Mouse (Mus musculus): ENCODE results near the gene Unk. TPM values are rescaled to one million over a fixed set of nuclear protein-coding genes. Genes with fewer than 3 reads are reported as not detected.
A peak's percentile ranks its signal among the peaks of the same experiment; 100 is the strongest.

Gene Unk
- polyA plus RNA-seq, 1 experiment from 2014 or later = 34.6 TPM

DNA sequence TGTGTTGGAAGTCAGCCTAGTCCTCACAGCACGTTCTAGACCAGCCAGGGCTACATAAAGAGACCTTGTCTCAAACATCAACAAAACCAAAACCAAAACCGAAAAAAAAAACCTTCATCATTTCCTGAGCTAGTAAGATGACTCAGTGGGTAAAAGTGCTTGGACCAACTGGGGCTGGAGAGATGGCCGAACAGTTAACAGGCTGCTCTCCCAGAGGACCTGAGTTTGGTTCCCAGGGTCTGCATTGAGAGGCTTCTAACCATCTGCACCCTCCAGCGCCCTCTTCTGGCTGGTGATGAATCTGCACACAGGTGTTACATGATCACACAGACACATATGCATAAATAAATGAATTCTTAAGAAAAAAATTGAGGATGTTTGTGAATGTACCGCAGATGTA is 41.4 kb downstream of the Unk start:
- ATAC-seq (ENCODE audit: insufficient number of reproducible peaks, low FRiP score, low TSS enrichment, low read depth) = no peak
- no peaks in the 10 kb centered on the region for H3K4me1 ChIP-seq (ENCODE audit: control insufficient read depth, insufficient read depth, low read length)
- no peak for DNase-seq (ENCODE audit: low spot score)
- H3K9ac ChIP-seq (ENCODE audit: low read length) = no peak overlapping the region
- 65% methylated on average over 5 of the region's 5 CpGs for WGBS
- no peaks in the 10 kb centered on the region for H3K9me3 ChIP-seq (ENCODE audit: control insufficient read depth, low read length)
- no peak overlapping the region for H3K4me3 ChIP-seq (ENCODE audit: low read depth, low read length)
- no peaks in the 10 kb centered on the region for H3K36me3 ChIP-seq (ENCODE audit: control insufficient read depth, insufficient read depth, low read length)
- H3K27ac ChIP-seq (replicated peaks; ENCODE audit: low read depth, low read length) = no peak overlapping the region
- H3K4me2 ChIP-seq (ENCODE audit: low read depth, severe bottlenecking) = no peak overlapping the region
- no peaks in the 10 kb centered on the region for H3K27me3 ChIP-seq (ENCODE audit: control insufficient read depth, insufficient read depth, low read length)

DNA sequence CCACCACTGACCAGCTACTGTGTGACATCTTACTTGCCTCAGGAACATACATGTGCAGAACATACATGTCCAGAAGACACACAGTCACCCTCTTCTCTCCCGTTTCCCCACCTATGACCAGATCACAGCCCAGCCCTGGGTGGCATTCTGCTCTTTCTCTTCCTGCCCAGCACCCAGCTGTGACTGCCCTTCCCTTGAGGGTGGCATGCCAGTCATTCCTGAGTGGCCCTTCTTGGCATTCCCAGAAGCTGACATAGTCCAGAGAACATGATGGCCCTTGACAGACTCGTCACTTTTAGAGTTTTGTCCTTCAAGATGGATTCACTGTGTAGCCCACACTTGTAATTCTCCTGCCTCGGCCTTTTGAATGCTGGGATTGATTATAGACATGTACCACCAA is 42.5 kb downstream of the Unk start:
- DNase-seq (ENCODE audit: low spot score) (no peak), ATAC-seq (ENCODE audit: insufficient number of reproducible peaks, low FRiP score, low TSS enrichment, low read depth) (no peak)
- H3K4me2 ChIP-seq (ENCODE audit: low read depth, severe bottlenecking) = no peak overlapping the region
- H3K9ac ChIP-seq (ENCODE audit: low read length) = no peak overlapping the region
- H3K36me3 ChIP-seq (ENCODE audit: control insufficient read depth, insufficient read depth, low read length) = no peaks in the 10 kb centered on the region
- H3K27ac ChIP-seq (replicated peaks; ENCODE audit: low read depth, low read length) = no peak overlapping the region
- no peak overlapping the region for H3K4me3 ChIP-seq (ENCODE audit: low read depth, low read length)
- no peaks in the 10 kb centered on the region for H3K27me3 ChIP-seq (ENCODE audit: control insufficient read depth, insufficient read depth, low read length)
- H3K4me1 ChIP-seq (ENCODE audit: control insufficient read depth, insufficient read depth, low read length) = no peaks in the 10 kb centered on the region
- WGBS = 85% methylated on average over 3 of the region's 3 CpGs
- no peaks in the 10 kb centered on the region for H3K9me3 ChIP-seq (ENCODE audit: control insufficient read depth, low read length)

DNA sequence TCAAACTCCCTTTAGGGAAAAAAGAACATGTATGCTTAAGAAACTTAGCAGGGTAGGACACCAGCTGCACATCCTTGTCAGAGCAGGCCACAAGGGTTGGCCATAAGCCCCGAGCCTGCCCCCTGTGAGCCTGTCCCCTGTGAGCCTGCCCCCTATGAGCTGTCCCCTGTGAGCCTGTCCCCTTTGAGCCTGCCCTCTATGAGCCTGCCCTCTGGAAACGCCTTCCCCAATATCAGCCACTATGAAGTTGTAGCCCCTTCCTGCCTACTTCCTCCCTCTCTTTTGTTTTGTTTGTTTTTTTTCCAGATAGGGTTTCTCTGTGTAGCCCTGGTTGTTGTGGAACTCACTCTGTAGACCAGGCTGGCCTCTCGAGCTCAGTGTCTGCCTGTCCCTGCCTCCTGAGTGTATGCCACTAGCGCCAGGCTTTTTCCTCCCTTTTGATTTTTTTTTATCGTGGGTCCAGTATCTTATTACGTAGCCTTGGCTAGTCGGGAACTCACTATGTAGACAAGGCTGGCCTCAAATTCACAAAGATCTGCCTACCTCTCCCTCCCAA is 44.4 kb downstream of the Unk start:
- H3K4me2 ChIP-seq (ENCODE audit: low read depth, severe bottlenecking) = no peak overlapping the region
- H3K27ac ChIP-seq (replicated peaks; ENCODE audit: low read depth, low read length) = no peak overlapping the region
- 66% methylated on average over 7 of the region's 7 CpGs for WGBS
- H3K4me1 ChIP-seq (ENCODE audit: control insufficient read depth, insufficient read depth, low read length) = peaks cover 14% of the 10 kb centered on the region
- H3K4me3 ChIP-seq (ENCODE audit: low read depth, low read length) = no peak overlapping the region
- no peak for ATAC-seq (ENCODE audit: insufficient number of reproducible peaks, low FRiP score, low TSS enrichment, low read depth)
- DNase-seq (ENCODE audit: low spot score) = no peak
- no peak overlapping the region for H3K9ac ChIP-seq (ENCODE audit: low read length)
- no peaks in the 10 kb centered on the region for H3K9me3 ChIP-seq (ENCODE audit: control insufficient read depth, low read length)
- H3K27me3 ChIP-seq (ENCODE audit: control insufficient read depth, insufficient read depth, low read length) = no peaks in the 10 kb centered on the region
- H3K36me3 ChIP-seq (ENCODE audit: control insufficient read depth, insufficient read depth, low read length) = peaks cover 4% of the 10 kb centered on the region; the same call in 1 of the 2 replicates

DNA sequence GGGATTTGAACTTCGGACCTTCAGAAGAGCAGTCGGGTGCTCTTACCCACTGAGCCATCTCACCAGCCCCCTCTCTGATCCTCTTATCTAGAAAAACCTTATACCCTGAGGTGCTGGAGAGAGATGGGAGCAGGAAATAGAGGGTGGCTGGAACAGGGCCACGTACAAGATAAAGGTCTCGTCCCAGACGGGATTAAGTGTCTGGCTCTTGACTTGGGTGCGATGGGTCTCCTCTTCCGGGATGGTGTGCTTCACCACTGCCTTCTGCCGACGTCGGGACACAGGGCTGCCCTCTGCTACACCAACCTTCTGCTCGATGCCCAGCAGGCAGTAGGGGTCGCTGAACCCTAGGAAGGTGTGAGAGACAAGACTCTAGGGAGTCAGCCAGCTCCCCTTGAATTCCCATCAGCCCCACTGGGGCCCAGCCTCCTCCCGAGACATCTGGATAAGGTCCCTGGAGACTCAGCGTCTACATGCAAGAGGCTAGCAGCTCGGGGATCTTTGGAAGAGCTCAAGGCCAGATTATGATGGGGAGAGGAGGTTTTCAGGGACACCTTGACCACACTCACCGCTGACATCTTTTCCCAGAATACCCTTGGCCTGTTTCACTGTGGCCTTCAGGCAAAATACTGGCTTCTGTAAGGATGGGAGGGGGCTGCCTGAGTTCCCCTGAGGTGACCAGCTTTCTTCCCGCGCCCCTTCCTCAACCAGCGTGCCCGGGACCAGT is 45.6 kb downstream of the Unk start:
- 57% methylated on average over 19 of the region's 20 CpGs for WGBS
- no peak overlapping the region for H3K27ac ChIP-seq (replicated peaks; ENCODE audit: low read depth, low read length)
- no peak overlapping the region for H3K4me3 ChIP-seq (ENCODE audit: low read depth, low read length)

DNA sequence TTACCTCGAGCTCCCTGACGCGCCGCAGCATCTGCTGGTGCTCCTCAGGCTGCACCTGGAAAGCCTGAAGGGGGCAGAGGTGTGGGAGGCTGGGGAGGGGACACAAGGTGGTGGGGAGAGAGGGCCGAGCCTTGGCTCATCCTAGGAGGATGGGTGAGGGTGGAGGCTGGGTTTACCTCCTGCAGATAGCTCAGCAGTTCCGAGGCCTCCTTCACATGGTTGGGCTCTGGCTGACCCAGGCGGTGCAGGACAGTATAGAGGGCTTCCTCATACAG is 46.1 kb downstream of the Unk start:
- 49% methylated on average over 7 of the region's 7 CpGs for WGBS
- Histone ChIP-seq H3K9me3 (ENCODE audit: control insufficient read depth, low read length) (no peaks in the 10 kb centered on the region), H3K4me1 (ENCODE audit: control insufficient read depth, insufficient read depth, low read length) (peaks cover 16% of the 10 kb centered on the region), H3K27me3 (ENCODE audit: control insufficient read depth, insufficient read depth, low read length) (no peaks in the 10 kb centered on the region), H3K27ac (replicated peaks; ENCODE audit: low read depth, low read length) (no peak overlapping the region), H3K9ac (ENCODE audit: low read length) (no peak overlapping the region), H3K4me3 (ENCODE audit: low read depth, low read length) (no peak overlapping the region), H3K4me2 (ENCODE audit: low read depth, severe bottlenecking) (no peak overlapping the region), H3K36me3 (ENCODE audit: control insufficient read depth, insufficient read depth, low read length) (peaks cover 11% of the 10 kb centered on the region; the same call in 1 of the 2 replicates)
- DNase-seq (ENCODE audit: low spot score) (no peak), ATAC-seq (ENCODE audit: insufficient number of reproducible peaks, low FRiP score, low TSS enrichment, low read depth) (no peak)

More for the DNA sequence above, 45.6 kb downstream of the Unk start:
- H3K27me3 ChIP-seq (ENCODE audit: control insufficient read depth, insufficient read depth, low read length) = no peaks in the 10 kb centered on the region
- no peaks in the 10 kb centered on the region for H3K9me3 ChIP-seq (ENCODE audit: control insufficient read depth, low read length)
- peaks cover 16% of the 10 kb centered on the region for H3K4me1 ChIP-seq (ENCODE audit: control insufficient read depth, insufficient read depth, low read length)
- no peak for DNase-seq (ENCODE audit: low spot score)
- peaks cover 9% of the 10 kb centered on the region; the same call in 1 of the 2 replicates for H3K36me3 ChIP-seq (ENCODE audit: control insufficient read depth, insufficient read depth, low read length)
- no peak overlapping the region for H3K9ac ChIP-seq (ENCODE audit: low read length)
- ATAC-seq (ENCODE audit: insufficient number of reproducible peaks, low FRiP score, low TSS enrichment, low read depth) = no peak
- H3K4me2 ChIP-seq (ENCODE audit: low read depth, severe bottlenecking) = no peak overlapping the region

DNA sequence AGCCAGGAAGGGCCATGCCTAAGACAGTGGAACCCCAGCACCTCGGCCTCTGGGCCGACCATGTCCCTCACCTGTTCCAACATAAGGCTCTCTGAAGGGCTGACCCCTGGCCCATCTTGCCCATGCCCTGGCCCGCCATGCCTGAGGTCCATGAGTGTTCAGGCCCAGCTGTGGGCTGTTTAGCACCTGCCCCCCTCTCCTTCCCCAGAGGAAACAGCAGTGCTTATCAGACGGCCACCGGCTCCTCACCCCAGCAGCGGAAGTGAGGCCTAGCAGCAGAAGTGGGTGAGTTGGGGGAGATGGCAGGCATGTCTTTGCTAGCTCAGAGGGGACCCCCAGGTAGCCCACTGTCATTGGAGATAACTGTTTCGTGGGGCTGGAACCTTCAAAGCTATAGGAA is 46.7 kb downstream of the Unk start:
- Histone ChIP-seq H3K9ac (ENCODE audit: low read length) (no peak overlapping the region), H3K36me3 (ENCODE audit: control insufficient read depth, insufficient read depth, low read length) (peaks cover 11% of the 10 kb centered on the region; the same call in 1 of the 2 replicates), H3K27ac (replicated peaks; ENCODE audit: low read depth, low read length) (no peak overlapping the region; the same call in 1 of the 2 replicates), H3K9me3 (ENCODE audit: control insufficient read depth, low read length) (no peaks in the 10 kb centered on the region), H3K4me1 (ENCODE audit: control insufficient read depth, insufficient read depth, low read length) (peaks cover 16% of the 10 kb centered on the region), H3K4me2 (ENCODE audit: low read depth, severe bottlenecking) (0 out of 2 replicates have a peak overlapping the region, but pooled peaks have one; percentile 7), H3K27me3 (ENCODE audit: control insufficient read depth, insufficient read depth, low read length) (no peaks in the 10 kb centered on the region), H3K4me3 (ENCODE audit: low read depth, low read length) (no peak overlapping the region)
- DNase-seq (ENCODE audit: low spot score) = no peak
- ATAC-seq (ENCODE audit: insufficient number of reproducible peaks, low FRiP score, low TSS enrichment, low read depth) = no peak
- 83% methylated on average over 7 of the region's 7 CpGs for WGBS

DNA sequence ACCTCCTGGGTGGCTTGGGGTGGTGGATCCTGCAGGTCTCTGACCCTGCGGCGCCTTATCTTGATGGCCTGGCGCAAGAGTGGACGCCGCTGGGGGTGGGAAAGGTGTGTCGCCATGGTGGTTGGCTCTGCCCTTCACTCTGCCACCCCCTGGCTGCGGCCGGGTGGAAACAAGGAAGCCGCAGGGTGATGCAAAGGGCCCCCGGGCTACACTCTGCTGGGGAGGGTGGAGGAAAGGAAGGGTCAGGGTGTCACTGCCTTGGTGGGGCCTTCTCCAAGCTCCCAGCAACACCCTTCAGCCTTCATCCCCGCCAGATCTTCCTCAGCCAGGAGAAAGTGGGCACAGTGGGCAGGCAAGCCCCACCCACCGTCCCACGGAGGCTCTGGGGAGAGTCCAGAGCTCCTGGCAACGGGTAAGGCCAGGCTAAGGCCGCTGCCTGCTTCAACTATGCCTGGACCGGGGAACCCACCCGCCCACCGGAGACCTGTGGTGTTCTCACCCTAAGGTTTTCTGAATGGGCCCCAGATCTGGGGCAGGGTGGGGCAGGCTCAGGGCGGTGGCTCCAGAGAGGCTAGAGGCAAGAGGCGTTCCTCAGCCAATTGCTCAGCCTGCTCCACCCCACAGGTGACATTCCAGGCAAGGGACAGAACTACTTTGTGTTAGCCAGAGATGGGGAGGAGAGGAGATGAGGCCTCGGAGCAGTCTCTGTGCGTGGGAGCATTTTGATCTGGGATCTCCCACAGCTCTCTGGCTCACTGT is 47.5 kb downstream of the Unk start, which contains the start of gene Unc13d:
Gene Unc13d (minus strand): TSS at position 516 of the 759 bp plus-strand sequence.
- ATAC-seq (ENCODE audit: insufficient number of reproducible peaks, low FRiP score, low TSS enrichment, low read depth) = no peak
- no peak for DNase-seq (ENCODE audit: low spot score)
- WGBS = 69% methylated on average over 22 of the region's 22 CpGs

DNA sequence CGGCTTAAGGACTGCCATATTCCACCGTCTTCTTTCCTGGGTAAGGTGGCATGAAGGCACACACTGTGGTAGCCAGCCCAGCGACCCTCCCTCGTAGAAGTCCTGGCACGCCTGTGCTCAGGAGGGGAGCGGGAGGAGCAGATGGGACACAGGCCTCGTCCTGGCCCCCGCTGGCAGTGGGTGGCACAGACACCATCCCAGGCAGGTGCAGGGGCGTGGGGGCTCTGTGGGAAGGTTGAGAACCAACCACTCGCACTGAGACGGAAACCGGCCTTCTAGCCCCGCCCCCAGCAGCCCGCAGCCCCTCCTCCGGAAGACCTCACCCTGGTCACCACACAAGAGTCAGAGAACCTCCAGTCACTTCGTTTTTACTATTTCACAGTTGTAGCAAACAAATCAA is 48.1 kb downstream of the Unk start:
- no peak for ATAC-seq (ENCODE audit: insufficient number of reproducible peaks, low FRiP score, low TSS enrichment, low read depth)
- Histone ChIP-seq H3K27me3 (ENCODE audit: control insufficient read depth, insufficient read depth, low read length) (no peaks in the 10 kb centered on the region), H3K4me1 (ENCODE audit: control insufficient read depth, insufficient read depth, low read length) (peaks cover 16% of the 10 kb centered on the region)

More for the DNA sequence above, 47.5 kb downstream of the Unk start, which contains the start of gene Unc13d:
- peak within 1 kb of the TSS; percentile 56; the same call in 1 of the 2 replicates for H3K27ac ChIP-seq (replicated peaks; ENCODE audit: low read depth, low read length)
- H3K36me3 ChIP-seq (ENCODE audit: control insufficient read depth, insufficient read depth, low read length) = peaks cover 11% of the 10 kb centered on the region; the same call in 1 of the 2 replicates
- H3K4me1 ChIP-seq (ENCODE audit: control insufficient read depth, insufficient read depth, low read length) = peaks cover 16% of the 10 kb centered on the region
- H3K4me3 ChIP-seq (ENCODE audit: low read depth, low read length) = 0 out of 2 replicates have a peak within 1 kb of the TSS, but pooled peaks have one; percentile 10
- no peaks in the 10 kb centered on the region for H3K27me3 ChIP-seq (ENCODE audit: control insufficient read depth, insufficient read depth, low read length)
- H3K9me3 ChIP-seq (ENCODE audit: control insufficient read depth, low read length) = no peaks in the 10 kb centered on the region
- H3K9ac ChIP-seq (ENCODE audit: low read length) = no peak within 1 kb of the TSS
- H3K4me2 ChIP-seq (ENCODE audit: low read depth, severe bottlenecking) = peak within 1 kb of the TSS; percentile 53

More for the DNA sequence above, 48.1 kb downstream of the Unk start:
- Histone ChIP-seq H3K4me2 (ENCODE audit: low read depth, severe bottlenecking) (peak overlapping the region; percentile 53), H3K4me3 (ENCODE audit: low read depth, low read length) (0 out of 2 replicates have a peak overlapping the region, but pooled peaks have one; percentile 10), H3K9ac (ENCODE audit: low read length) (no peak overlapping the region), H3K27ac (replicated peaks; ENCODE audit: low read depth, low read length) (no peak overlapping the region; the same call in 1 of the 2 replicates), H3K36me3 (ENCODE audit: control insufficient read depth, insufficient read depth, low read length) (peaks cover 14% of the 10 kb centered on the region), H3K9me3 (ENCODE audit: control insufficient read depth, low read length) (no peaks in the 10 kb centered on the region)
- peak; percentile 63 for DNase-seq (ENCODE audit: low spot score)
- WGBS = 10% methylated on average over 16 of the region's 16 CpGs
